Mouse (Mus musculus): ENCODE results near the gene Rnf208. TPM values are rescaled to one million over a fixed set of nuclear protein-coding genes. Genes with fewer than 3 reads are reported as not detected.
"Not testable (repeated sequence)": the region's sequence is repeated elsewhere in the genome, so short reads cannot be mapped to it uniquely, and the experiment has no call there.

Gene Rnf208
- polyA plus RNA-seq, 1 experiment from 2014 or later = 3.7 TPM

DNA sequence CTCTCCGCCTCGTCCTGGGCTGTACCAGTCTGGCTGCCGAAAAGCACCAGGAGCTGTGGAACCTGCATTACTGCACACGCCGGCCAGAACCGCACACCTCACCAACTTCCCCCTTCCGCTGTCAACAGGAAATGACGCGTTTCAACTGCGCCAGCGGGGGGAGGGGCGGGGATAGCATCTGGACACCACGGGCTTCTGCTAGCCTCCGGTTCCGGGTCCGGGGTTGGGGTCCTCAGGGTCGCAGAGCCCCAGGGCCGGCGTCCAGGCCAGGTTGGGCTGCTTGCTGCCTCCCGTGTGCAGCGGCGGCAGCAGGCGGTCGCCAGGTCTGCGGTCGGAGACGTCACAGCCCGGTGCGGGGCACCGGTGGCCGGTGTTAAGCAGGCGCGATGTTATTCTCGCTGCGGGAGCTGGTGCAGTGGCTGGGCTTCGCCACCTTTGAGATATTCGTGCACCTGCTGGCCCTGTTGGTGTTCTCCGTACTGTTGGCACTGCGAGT is 13.3 kb downstream of the Rnf208 start, which contains the start of gene Tmem203:
Gene Tmem203, plus strand, starts transcription at position 156 of the 496 bp plus-strand sequence.
- peak within 1 kb of the TSS; percentile 97 for H3K4me2 ChIP-seq (ENCODE audit: low read depth, low read length)
- H3K27me3 ChIP-seq (ENCODE audit: control insufficient read depth, insufficient read depth, low read length) = no peaks in the 10 kb centered on the region
- peak within 1 kb of the TSS; percentile 100 for H3K4me3 ChIP-seq (ENCODE audit: low read length)
- ATAC-seq (replicated peaks; ENCODE audit: extremely low read depth, insufficient read depth, low FRiP score) = peak; percentile 80
- H3K27ac ChIP-seq (ENCODE audit: low read length) = peak within 1 kb of the TSS; percentile 68
- WGBS = under 1% methylated on average over 39 of the region's 39 CpGs
- H3K9me3 ChIP-seq (replicated peaks; ENCODE audit: control insufficient read depth, low read length) = no peaks in the 10 kb centered on the region
- peak within 1 kb of the TSS; percentile 87 for H3K9ac ChIP-seq (ENCODE audit: low read length)
- H3K4me1 ChIP-seq (ENCODE audit: control insufficient read depth, insufficient read depth, low read length) = peaks cover 13% of the 10 kb centered on the region
- H3K36me3 ChIP-seq (ENCODE audit: control insufficient read depth, insufficient read depth) = peaks cover 6% of the 10 kb centered on the region; the same call in 1 of the 2 replicates

GRCm38 (mm10) chr2:25256443-25257109 is 14.5 kb downstream of the Rnf208 start:
- not testable (repeated sequence) for H3K9me3 ChIP-seq (replicated peaks; ENCODE audit: control insufficient read depth, low read length); H3K27ac ChIP-seq (ENCODE audit: low read length); ATAC-seq (replicated peaks; ENCODE audit: extremely low read depth, insufficient read depth, low FRiP score); H3K27me3 ChIP-seq (ENCODE audit: control insufficient read depth, insufficient read depth, low read length); H3K36me3 ChIP-seq (ENCODE audit: control insufficient read depth, insufficient read depth)
- Histone ChIP-seq H3K4me2 (ENCODE audit: low read depth, low read length) (peak overlapping the region; percentile 97), H3K4me1 (ENCODE audit: control insufficient read depth, insufficient read depth, low read length) (peaks cover 13% of the 10 kb centered on the region), H3K4me3 (ENCODE audit: low read length) (peak overlapping the region; percentile 100), H3K9ac (ENCODE audit: low read length) (peak overlapping the region; percentile 87)
- 53% methylated on average over 11 of the region's 12 CpGs for WGBS

DNA sequence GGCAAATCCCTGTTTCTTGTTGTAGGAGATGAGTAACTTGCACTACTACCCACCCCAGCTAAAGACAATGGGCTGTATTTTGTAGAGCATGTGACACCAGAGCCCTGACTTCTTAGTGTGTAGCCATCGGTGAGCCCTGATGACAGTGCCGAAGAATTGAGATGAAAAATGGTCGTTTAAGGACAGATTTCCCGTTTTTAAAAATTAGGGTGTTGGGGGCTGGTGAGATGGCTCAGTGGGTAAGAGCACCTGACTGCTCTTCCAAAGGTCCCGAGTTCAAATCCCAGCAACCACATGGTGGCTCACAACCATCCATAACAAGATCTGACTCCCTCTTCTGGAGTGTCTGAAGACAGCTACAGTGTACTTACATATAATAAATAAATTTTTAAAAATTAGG is 15.2 kb downstream of the Rnf208 start:
- H3K27ac ChIP-seq (ENCODE audit: low read length); H3K9me3 ChIP-seq (replicated peaks; ENCODE audit: control insufficient read depth, low read length); H3K36me3 ChIP-seq (ENCODE audit: control insufficient read depth, insufficient read depth); H3K9ac ChIP-seq (ENCODE audit: low read length); H3K4me2 ChIP-seq (ENCODE audit: low read depth, low read length); H3K27me3 ChIP-seq (ENCODE audit: control insufficient read depth, insufficient read depth, low read length); ATAC-seq (replicated peaks; ENCODE audit: extremely low read depth, insufficient read depth, low FRiP score); H3K4me3 ChIP-seq (ENCODE audit: low read length): not testable (repeated sequence)
- H3K4me1 ChIP-seq (ENCODE audit: control insufficient read depth, insufficient read depth, low read length) = peaks cover 13% of the 10 kb centered on the region
- 81% methylated on average over 5 of the region's 5 CpGs for WGBS

- Histone ChIP-seq H3K4me2 (ENCODE audit: low read depth, low read length) (no peak overlapping the region), H3K4me3 (ENCODE audit: low read length) (no peak overlapping the region)
These were observed 16.8 kb downstream of the Rnf208 start for GRCm38 (mm10) chr2:25258887-25259286.

DNA sequence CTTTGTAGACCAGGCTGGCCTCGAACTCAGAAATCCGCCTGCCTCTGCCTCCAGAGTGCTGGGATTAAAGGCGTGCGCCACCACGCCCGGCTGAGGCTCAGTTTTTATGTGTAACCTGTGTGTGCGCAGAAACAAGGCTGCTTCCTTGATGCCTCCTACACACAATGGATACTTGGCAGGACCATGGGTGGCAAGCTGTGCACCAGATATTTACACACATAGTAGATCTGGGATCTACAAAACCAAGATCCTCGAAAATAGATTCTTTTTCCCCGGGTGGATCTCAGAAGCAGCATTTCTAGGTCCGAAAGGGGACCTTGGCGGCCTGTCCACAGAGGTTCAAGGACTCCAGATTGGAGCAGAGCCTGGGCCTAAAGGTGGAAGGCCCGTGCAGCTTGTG is 19.8 kb downstream of the Rnf208 start:
- H3K9ac ChIP-seq (ENCODE audit: low read length) = peak overlapping the region; percentile 56
- WGBS = 46% methylated on average over 12 of the region's 12 CpGs
- H3K4me3 ChIP-seq (ENCODE audit: low read length) = peak overlapping the region; percentile 86
- peaks cover 26% of the 10 kb centered on the region for H3K4me1 ChIP-seq (ENCODE audit: control insufficient read depth, insufficient read depth, low read length)
- H3K4me2 ChIP-seq (ENCODE audit: low read depth, low read length) = peak overlapping the region; percentile 94
- ATAC-seq (replicated peaks; ENCODE audit: extremely low read depth, insufficient read depth, low FRiP score) = no peak
- H3K27me3 ChIP-seq (ENCODE audit: control insufficient read depth, insufficient read depth, low read length) = peaks cover 8% of the 10 kb centered on the region
- peak overlapping the region; percentile 26; the same call in 1 of the 2 replicates for H3K27ac ChIP-seq (ENCODE audit: low read length)
- H3K36me3 ChIP-seq (ENCODE audit: control insufficient read depth, insufficient read depth) = no peaks in the 10 kb centered on the region
- no peaks in the 10 kb centered on the region for H3K9me3 ChIP-seq (replicated peaks; ENCODE audit: control insufficient read depth, low read length)

More at GRCm38 (mm10) chr2:25258887-25259286, 16.8 kb downstream of the Rnf208 start:
- no peak overlapping the region for H3K9ac ChIP-seq (ENCODE audit: low read length)
- WGBS = 64% methylated on average over 2 of the region's 2 CpGs
- peaks cover 19% of the 10 kb centered on the region for H3K4me1 ChIP-seq (ENCODE audit: control insufficient read depth, insufficient read depth, low read length)
- H3K27ac ChIP-seq (ENCODE audit: low read length) = no peak overlapping the region
- no peak for ATAC-seq (replicated peaks; ENCODE audit: extremely low read depth, insufficient read depth, low FRiP score)
- peaks cover 5% of the 10 kb centered on the region for H3K27me3 ChIP-seq (ENCODE audit: control insufficient read depth, insufficient read depth, low read length)
- no peaks in the 10 kb centered on the region for H3K36me3 ChIP-seq (ENCODE audit: control insufficient read depth, insufficient read depth)
- H3K9me3 ChIP-seq (replicated peaks; ENCODE audit: control insufficient read depth, low read length) = no peaks in the 10 kb centered on the region

DNA sequence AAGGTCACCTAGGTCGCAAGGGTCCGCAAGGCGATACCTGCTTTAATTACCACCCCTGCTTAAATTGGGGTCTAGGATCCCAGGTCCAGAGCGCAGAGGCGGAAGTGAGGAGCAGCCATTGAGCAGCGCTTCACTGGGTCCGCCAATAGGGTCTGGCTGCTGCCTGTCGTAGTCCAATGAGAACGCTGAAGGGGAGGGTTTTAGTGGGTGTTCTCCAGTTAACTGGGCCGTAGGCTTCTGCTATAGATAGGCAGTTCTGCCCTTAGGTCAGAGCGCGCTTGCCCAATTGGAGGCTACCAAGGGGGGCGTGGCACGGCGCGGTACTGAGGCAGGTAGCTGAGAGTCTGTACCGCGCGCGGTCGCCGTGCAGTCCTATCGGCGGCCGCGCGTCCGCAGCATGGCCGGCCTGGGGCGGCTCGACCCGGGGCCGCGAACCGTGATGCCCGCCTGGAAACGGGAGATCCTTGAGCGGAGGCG is 20.3 kb downstream of the Rnf208 start, which contains the start of gene Tprn:
Gene Tprn, plus strand, starts transcription at position 328 of the 477 bp plus-strand sequence.
- Histone ChIP-seq H3K27me3 (ENCODE audit: control insufficient read depth, insufficient read depth, low read length) (peaks cover 8% of the 10 kb centered on the region), H3K36me3 (ENCODE audit: control insufficient read depth, insufficient read depth) (no peaks in the 10 kb centered on the region), H3K9ac (ENCODE audit: low read length) (peak within 1 kb of the TSS; percentile 78), H3K9me3 (replicated peaks; ENCODE audit: control insufficient read depth, low read length) (no peaks in the 10 kb centered on the region), H3K4me2 (ENCODE audit: low read depth, low read length) (peak within 1 kb of the TSS; percentile 94), H3K4me1 (ENCODE audit: control insufficient read depth, insufficient read depth, low read length) (peaks cover 30% of the 10 kb centered on the region), H3K27ac (ENCODE audit: low read length) (peak within 1 kb of the TSS; percentile 26; the same call in 1 of the 2 replicates), H3K4me3 (ENCODE audit: low read length) (peak within 1 kb of the TSS; percentile 86)
- under 1% methylated on average over 39 of the region's 39 CpGs for WGBS
- peak; percentile 99 for ATAC-seq (replicated peaks; ENCODE audit: extremely low read depth, insufficient read depth, low FRiP score)

GRCm38 (mm10) chr2:25262795-25263622 is 21.0 kb downstream of the Rnf208 start:
- under 1% methylated on average over 78 of the region's 82 CpGs for WGBS
- Histone ChIP-seq H3K4me1 (ENCODE audit: control insufficient read depth, insufficient read depth, low read length) (peaks cover 34% of the 10 kb centered on the region), H3K27ac (ENCODE audit: low read length) (no peak overlapping the region), H3K27me3 (ENCODE audit: control insufficient read depth, insufficient read depth, low read length) (peaks cover 8% of the 10 kb centered on the region), H3K4me2 (ENCODE audit: low read depth, low read length) (peak overlapping the region; percentile 94), H3K36me3 (ENCODE audit: control insufficient read depth, insufficient read depth) (no peaks in the 10 kb centered on the region), H3K4me3 (ENCODE audit: low read length) (peak overlapping the region; percentile 86), H3K9me3 (replicated peaks; ENCODE audit: control insufficient read depth, low read length) (no peaks in the 10 kb centered on the region), H3K9ac (ENCODE audit: low read length) (peak overlapping the region; percentile 78)
- ATAC-seq (replicated peaks; ENCODE audit: extremely low read depth, insufficient read depth, low FRiP score) = peak; percentile 8; the same call in 1 of the 2 replicates

DNA sequence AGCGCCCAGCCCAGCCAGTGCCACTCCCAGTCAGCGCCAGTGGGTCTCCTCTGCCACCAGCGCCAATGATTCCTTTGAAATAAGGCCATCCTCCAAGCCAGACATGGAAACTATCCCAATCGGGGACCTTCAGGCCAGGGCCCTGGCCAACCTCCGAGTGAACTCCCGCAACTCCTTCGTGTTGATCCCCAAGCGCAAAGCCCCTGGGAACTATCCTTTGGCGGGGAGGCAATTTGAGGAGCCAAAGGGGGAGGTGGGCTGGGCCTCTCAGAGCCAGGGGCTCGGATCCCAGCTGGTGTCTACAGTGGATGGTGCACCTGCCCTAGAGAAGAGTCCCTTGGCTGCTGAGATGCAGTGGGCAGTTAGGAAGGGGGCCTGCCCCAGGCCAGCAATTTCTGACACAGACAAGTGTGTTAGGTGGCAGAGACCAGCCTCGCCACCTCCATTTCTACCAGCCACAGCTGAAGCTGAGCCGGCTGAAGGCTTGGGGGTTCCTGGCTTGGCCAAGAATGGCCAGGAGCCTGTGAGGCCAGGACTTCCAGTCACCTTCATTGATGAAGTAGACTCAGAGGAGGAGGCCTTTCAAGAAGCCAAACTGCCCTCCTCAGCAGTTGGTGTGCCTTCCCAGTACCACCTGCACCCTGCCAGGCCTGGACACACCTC is 21.7 kb downstream of the Rnf208 start:
- H3K27me3 ChIP-seq (ENCODE audit: control insufficient read depth, insufficient read depth, low read length) = peaks cover 8% of the 10 kb centered on the region
- H3K4me2 ChIP-seq (ENCODE audit: low read depth, low read length) = peak overlapping the region; percentile 94
- peak overlapping the region; percentile 86 for H3K4me3 ChIP-seq (ENCODE audit: low read length)
- H3K9me3 ChIP-seq (replicated peaks; ENCODE audit: control insufficient read depth, low read length) = no peaks in the 10 kb centered on the region
- ATAC-seq (replicated peaks; ENCODE audit: extremely low read depth, insufficient read depth, low FRiP score) = no peak
- H3K27ac ChIP-seq (ENCODE audit: low read length) = no peak overlapping the region
- WGBS = 25% methylated on average over 12 of the region's 12 CpGs
- peak overlapping the region; percentile 78 for H3K9ac ChIP-seq (ENCODE audit: low read length)
- peaks cover 34% of the 10 kb centered on the region for H3K4me1 ChIP-seq (ENCODE audit: control insufficient read depth, insufficient read depth, low read length)
- H3K36me3 ChIP-seq (ENCODE audit: control insufficient read depth, insufficient read depth) = no peaks in the 10 kb centered on the region

Measured in heart, embryonic 16.5 days (tissue).